Mouse (Mus musculus) adipocyte (in vitro differentiated cells): ENCODE data around the gene 4930505A04Rik.
"Not testable (repeated sequence)": the region's sequence is repeated elsewhere in the genome, so short reads cannot be mapped to it uniquely, and the experiment has no call there.

Experiments used
- DNase-seq: peaks from one replicate; pipeline ENCODE4 v3.0.0-alpha.2; 2016; ENCODE audit warnings: low spot score

4930505A04Rik gene

DNA sequence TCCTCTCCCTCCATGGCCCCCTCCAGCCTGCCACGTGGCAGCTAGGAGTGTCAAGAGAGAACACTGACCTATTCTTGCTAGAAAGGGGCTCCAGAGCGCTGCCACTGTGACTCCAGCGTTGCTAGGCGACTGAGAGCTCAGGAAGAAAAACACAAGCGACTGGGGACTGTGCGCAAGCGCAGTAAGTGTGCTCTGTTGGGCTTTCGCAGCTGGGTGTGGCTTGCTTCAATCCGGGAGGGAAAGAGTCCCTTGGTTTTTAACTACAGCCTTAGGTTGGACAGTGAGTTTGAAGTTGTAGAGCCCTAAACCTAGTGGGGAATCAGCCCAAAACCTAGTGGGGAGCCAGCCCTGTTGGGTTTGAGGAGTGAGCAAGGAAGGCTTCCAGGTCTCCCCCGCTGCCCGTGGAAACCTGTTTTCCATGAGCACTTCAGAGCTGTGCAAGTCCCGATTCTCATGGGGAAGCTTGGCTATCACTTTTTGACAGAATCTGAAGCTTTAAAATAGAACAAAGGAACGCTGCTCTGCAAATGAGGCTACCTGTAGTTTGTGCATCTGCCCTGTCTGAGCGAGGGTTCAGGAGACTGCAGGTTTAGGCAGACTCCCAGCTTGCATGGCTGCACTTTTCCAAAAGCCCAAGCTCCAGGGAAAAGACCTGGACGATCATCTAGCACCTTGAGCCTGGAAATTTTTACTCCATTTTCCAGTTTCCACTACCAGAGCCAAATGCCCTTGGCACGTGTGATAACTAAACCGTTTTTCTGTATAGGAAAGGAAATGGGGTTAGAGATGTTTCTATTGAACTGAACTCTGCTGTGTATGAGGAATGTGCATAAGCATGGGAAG, at the start of gene 4930505A04Rik:
Gene 4930505A04Rik (minus strand): TSS at position 77 of the 843 bp plus-strand sequence.
- DNase-seq = peak; percentile 92

DNA sequence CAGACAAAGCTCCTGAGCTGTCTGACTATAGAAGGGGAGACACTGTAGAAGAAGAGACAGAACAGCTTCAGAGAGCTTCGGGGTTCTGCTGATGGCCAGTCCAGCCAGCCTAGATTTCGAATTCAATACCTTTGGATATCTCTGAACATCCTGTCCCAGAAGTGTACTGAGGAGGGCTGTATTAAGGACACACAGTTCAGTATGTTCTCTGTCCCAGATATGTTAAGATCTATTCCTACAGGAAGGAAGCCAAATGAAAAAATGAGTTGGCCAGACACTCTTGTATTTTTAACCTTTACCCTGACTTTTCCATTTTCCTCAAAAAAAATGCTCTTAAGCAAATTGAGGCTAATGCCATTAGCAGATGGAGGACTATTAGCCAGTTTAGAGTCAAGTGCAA, 45.5 kb upstream of the 4930505A04Rik start:
- DNase-seq = peak; percentile 60

DNA sequence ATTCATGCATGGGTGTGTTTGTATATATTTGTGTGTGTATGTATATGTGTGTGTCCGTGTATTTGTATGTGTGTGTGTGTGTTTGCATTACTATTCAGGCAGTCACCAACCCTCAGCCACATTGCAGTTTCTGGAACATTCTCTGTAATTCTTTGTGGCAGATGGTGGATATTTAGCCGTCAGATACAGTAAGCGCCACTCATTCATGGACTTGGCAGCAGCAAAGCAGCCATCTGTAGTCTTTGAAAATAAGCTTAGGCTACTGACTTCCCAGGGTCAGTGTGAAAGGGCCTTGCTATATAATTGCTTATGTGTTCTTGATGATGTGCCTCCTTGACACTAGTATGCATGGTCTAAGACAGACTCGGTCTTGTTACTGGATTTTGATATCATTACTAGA, 36.6 kb upstream of the 4930505A04Rik start:
- no peak for DNase-seq

DNA sequence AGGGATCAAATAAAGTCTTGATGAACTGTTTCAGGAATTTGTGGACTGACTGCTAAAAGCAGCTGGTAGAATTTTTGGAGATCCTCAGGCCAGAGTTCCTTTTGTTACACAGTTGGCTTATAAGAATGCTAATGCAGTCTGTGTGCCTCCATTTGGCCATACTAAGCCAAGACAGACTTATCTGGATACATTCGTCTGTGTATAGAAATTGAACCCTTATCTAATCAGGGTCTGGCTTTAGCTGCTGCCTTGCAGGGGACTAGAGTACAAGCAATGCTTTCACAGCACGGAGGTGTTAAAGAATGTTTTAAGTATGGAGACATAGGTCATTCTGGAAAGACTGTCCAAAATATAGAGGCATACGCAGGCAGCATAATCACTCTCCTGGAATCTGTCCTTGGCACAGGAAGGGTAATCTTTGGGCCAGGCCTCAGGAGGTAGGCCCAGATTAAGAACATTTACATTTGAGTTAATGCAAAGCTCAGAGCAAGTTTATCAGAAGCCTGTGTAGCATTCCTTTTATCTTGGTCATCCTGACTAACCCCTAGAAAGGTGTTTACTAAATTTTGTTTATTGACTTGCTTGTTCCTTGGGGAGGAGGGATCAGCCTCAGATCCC, 27.2 kb upstream of the 4930505A04Rik start:
- DNase-seq = peak; percentile 49

DNA sequence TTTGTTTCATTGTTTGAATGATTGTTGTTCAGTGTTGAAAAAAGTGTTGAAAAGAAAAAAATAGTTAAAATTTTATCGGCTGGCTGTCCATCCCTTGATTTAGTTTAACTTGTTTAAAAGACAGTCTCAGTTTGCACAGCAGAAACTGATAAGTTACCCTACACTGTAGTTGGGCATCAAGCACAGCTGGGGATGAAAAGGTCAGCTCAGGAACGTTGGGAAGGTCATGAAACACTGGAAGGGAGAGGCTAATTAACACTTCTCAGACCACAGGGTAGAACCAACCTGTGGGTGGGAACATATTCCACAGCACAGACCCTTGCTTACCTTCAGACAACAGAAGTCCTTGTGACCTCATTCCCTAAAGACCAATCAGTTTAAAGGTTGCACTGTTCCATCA, 25.5 kb upstream of the 4930505A04Rik start:
- no peak for DNase-seq

DNA sequence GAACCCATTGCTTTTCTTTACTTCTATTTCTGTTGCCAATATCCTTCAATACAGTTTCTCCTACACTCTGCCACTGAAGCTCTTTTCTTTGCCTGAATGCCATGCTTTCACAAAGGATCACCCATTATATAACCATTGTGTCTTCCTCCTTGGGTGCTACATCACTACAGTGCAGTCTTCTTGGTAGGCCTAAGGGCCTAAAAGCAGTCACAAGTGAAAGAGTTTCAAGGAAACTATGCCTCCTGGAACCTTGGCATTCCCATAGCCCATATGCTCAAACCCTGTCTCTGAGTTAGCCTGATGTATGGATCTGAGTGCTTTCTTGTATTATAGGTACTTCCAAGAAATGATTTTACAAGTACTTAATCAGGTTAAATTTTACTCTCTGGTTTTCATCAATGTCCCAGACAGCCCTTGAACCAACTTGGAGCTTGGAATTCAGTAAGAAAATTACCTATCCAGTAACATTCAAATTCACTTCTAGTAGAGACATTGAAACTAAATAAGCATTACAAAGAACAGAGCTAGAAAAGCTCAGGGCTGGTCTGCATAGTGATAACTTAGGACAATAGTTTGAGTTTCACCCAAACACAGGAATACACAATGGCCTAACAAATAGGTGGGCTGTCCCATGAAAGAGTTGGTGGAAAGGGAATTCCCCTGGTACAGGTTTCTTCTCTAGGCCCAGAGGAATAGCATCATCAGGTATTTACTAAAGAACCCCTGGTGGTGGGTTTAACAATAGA, 20.1 kb upstream of the 4930505A04Rik start:
- no peak for DNase-seq

DNA sequence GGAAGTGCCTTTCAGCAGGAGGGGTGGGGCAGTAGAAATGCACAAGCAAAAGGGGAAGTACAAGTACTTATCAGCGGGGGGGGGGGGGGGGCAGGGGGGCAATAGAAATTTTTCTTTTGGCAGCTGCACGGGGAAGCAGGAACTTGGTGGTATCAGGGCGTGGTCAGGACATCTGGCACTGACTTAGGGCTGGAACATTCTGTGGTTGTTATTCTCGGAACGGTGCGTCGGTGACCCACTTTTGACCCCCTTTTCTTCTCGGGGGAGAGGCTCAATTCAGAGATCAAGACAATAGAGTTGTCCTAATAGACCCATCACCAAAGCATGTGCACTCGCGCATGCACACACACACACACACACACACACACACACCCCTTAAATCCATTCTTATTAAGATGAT, 16.6 kb upstream of the 4930505A04Rik start:
- DNase-seq = no peak

DNA sequence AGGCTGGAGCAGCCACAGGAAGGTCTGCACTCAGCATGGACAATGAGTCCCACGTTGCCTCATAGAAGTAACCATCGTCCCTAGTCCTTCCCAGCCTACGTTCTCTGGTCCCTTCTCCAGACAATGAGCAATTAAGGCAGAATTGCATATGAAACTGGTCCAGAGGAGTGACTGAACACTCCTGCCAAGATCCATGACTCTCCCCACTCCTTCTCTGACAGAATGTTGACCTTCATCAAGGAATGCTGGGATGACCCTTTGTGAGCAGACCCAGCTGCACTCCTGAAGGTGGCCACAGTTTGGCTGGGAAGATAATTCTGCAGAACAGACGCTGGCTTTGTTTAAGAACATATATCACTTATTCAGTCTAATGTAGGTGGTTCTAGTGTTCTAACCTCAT, 11.7 kb upstream of the 4930505A04Rik start:
- no peak for DNase-seq

DNA sequence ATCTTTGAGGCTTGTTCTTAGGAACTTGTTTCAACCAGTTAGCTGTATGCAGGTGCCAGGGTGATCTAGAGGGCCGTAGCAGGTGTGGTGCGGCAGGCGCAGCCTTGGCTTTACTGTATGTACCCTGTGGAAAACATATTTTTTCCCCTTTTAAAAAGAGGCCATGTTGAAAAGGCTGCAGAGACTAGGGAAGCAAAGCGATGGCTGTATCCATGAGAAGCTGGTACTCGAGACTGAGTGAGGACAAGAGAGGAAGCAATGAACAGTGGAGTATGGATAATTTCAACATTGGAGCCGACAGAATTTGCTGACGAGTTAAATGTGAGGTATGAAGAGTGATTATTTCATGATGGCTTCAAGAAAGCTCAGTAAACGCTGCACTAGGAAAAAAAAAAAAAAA, 440 bp downstream of the 4930505A04Rik start:
- DNase-seq = no peak

DNA sequence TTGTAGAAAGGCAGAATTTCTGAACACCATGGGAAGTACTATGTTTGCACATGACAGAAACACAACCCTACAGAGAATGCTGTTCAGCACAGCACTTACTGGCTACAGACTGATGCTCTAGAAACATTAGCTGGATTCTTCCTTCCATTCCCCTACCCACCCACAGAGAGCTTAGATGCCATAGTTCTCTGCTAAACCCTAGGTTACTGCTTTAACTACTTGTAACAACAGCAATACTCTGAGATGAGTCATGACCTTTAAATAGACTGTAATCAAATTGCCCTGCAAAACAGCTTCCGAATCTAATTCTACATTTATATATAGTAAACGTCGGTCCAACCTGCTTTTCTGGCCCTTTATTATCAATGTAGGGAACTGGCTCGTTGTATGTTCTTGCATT, 17.3 kb downstream of the 4930505A04Rik start:
- no peak for DNase-seq

DNA sequence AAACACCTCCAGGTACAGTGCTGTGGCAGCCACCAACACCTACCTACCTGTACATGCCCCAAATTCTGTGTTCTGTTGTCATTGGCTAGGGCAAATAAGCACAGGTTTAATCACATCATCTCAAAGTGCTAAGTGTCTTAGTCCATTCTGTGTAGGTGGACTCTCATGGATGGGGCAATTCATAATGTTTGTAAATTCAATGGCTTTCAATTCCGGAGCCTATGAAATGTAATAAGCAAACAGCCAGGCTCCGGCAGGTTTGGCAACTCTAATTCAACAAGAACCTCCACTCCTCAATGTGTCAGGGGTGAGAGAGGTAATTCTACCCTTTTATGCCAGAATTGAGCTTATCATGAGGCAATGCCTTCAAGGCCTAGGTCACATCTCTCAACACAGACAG, 23.5 kb downstream of the 4930505A04Rik start:
- no peak for DNase-seq

DNA sequence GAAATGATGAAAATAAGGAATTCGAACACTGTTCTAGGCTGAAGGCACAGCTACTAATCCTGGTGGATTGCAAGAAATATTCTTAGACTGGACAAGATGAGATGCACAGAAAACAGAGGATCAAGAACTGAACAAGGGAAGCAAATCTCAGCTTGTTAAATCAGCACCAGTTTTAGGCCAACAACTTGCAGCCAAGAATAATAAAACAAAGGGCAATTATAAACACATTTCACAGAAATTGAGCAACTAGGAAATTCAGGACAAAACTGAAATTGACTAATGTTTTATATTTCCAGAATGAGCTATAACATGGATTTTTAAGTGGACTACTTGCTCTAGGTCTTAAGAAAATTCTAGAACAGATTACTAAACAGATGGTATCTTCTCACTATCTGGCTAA, 24.1 kb downstream of the 4930505A04Rik start:
- DNase-seq = peak; percentile 82

DNA sequence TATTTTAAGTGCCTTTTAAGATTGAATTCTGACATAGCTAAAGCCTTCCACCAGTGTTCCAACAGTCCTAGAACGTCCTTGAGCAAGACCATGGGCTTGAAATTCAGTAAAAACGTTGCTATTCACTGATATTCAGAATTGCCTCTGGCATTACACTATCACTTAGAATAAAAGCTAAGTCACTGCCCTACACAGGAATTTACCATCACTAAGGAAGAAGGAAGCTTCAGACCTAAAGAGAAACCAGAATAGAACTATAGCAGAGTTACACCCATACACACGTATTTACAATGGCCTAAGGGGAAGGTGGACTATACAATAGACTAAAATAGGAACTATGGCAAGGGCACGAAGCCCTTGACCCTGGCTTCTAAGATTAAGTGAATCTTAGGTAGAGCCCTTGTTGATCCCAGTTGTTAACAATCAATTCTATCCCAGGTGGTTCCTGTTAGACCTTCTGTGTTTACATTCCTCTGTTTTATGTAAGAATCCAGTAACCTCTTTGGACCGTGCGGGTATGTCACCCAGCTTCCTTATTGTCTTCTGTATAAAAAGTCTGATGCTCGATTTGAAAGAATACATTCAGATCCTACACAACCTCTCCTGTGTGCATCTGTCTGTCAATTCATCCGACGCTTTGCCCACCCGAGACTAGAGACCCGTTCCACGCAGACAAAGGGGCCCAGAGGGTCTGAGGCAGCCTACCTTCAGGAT, 27.3 kb downstream of the 4930505A04Rik start:
- DNase-seq = not testable (repeated sequence)

DNA sequence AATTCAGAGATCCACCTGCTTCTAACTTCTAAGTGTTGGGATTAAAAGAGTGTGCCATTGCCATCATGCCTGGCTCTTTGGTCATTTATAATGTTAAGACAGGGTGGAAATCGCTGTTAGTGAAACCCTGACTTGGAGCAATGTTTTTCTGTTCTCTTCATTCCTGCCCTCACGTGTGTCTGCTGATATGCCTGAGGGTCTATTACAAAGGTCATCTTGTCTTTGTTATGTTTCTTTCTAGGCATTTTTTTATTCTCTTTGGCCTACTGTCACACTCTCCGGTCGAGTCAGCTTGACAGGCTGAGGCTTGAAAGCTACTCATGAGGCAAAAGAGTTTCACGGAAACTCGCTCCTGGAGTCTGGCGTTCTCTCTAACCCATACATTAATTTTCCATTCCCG, 27.9 kb downstream of the 4930505A04Rik start:
- no peak for DNase-seq

DNA sequence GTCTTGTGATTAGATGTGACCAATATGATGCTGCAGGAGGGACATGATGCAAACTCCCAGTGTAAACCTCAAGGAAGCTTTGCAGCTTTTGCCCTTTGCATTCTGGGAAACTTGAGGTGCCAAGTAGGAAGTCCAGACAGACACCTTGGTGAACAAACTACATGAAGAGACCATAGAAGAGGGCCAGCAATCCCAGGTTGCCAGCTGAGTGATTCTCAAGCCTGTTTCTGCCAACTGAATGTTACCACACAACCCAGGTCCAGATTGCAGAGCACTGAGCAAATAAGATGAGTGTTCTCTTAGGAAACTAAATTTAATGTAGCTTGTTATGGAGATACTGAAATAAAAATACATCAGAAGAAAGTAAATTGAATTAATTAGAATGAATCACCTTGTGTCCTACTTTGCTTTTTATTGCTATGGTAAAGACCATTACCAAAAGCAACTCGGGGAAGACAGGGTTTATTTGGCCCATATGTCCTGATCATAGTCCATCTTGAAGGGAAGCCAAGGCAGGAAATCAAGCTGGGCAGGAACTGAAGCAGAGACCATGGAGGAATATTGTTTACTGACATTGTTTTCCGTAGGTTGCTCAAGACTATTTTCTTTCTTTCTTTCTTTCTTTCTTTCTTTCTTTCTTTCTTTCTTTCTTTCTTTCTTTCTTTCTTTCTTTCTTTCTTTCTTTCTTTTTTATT, 38.2 kb downstream of the 4930505A04Rik start:
- no peak for DNase-seq

DNA sequence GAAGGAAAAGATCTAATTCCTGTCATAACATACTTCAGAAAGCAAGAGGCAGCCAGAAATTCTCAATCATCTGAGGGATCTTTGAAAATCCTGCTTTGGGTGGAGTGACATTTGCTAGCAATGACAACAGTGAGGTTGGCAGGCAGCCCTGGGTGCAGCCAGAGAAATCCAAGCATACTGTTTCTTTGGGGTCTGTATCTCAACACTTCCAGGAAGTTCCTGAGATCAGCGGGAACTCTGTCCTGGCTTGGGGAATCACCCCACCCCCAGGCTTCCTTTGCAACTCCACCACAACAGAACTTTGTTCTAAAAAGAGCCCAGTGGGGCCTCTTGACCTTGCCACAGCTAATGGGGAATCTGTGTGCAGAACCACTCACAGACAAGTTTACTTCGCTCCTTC, 66.0 kb downstream of the 4930505A04Rik start:
- peak; percentile 30 for DNase-seq

DNA sequence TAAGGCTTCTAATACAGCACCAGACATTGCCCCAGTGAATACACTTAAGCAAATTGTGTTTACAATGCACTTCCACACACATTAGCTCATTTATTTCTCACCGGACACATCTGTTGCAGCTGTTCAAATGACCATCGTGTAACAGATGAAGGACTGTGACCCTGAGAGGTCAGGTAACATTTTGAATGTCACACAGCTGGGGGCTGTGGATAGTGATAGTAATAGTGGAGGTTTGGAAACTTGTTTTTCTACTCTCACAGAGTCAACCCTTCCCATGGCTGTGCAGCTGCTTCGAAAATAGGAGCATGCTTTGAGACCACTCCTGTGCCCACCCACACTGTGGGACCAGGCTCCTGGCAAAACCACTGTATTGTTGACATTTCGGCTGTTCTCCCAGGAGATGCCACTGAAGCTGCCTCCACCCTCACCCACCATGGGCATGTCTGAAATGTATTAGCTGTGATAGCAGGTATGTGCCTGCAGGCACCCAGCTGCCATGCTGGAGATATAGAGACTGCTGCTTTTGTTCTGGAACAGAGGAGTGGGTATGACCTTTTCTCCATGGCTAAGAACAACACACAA, 66.9 kb downstream of the 4930505A04Rik start:
- DNase-seq = no peak

DNA sequence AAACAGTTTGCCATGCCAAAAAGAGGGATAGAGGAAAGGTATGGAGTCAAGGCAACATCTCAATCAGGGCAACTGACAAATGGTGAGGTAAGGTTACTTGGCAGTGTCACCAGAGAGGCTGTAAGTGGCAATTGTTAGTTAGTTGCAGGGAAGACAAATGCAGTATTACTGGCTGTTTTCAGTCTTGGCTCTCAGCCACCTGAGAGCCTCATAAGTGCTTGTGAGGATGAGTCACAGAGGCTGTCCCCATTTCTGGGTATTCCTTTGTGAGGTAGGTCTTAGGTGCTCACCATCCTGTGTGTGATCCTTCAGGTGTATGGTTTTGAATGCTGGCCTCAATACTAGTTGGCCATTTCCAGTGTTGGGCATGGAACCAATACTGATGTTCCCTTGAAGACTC, 77.3 kb downstream of the 4930505A04Rik start:
- DNase-seq = peak; percentile 29

DNA sequence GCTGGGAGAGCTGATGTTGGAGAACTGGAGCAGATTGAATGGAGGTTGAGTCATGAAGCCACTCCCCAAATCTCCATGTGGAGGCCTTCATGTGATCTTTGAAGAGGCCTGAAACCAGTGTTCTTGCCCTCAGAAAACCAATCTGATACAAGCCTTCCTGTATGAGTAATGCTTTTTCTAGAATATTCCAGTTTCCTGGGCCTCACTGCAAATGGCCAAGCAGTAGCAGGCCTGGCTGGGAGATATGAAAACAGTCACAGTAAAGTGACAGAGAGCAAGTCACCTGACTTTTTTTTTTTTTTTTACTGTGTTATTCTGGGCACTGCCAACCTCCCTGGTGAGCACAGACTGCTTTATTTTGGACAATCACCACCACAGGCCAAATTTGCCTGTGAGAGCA, 88.6 kb downstream of the 4930505A04Rik start:
- peak; percentile 15 for DNase-seq
